Mouse (Mus musculus) megakaryocyte, embryonic 14.5 days (primary cell): ENCODE results near the gene Sel1l3. TPM values are rescaled to one million over a fixed set of nuclear protein-coding genes. Genes with fewer than 3 reads are reported as not detected.

Source experiments
- H3K27me3 ChIP-seq: replicated peaks from 2 replicates; pipeline ENCODE3; 2012; ENCODE audit warnings: inconsistent platforms
- H3K36me3 ChIP-seq: replicated peaks from 2 replicates; pipeline ENCODE3; 2012; ENCODE audit warnings: low read length, inconsistent platforms, mixed read lengths
- H3K4me1 ChIP-seq: 2 replicates; pipeline ENCODE4 v1.6.1; 2012; ENCODE audit warnings: inconsistent platforms
- H3K4me3 ChIP-seq: replicated peaks from 2 replicates; pipeline ENCODE3; 2012; ENCODE audit warnings: moderate library complexity, mild to moderate bottlenecking, inconsistent platforms
- H3K9me3 ChIP-seq: 2 replicates; pipeline ENCODE4 v1.6.1; 2012; ENCODE audit warnings: inconsistent platforms
- FLI1 ChIP-seq: IDR thresholded peaks from 2 replicates; pipeline ENCODE4 v1.6.1; 2012; ENCODE audit warnings: low read length, inconsistent platforms, mixed read lengths
- GATA1 ChIP-seq: IDR thresholded peaks from 3 replicates; pipeline ENCODE4 v1.6.1; 2012; ENCODE audit warnings: mixed read lengths, low read length, inconsistent platforms, borderline replicate concordance
- polyA plus RNA-seq: library from polyadenylated mRNA; stranded (reverse); fragments of >175 nt; gene quantifications from 2 replicates; pipeline ENCODE4 v1.2.3, GENCODE M21; 2012; ENCODE audit warnings: low replicate concordance; ENCODE audit not compliant: insufficient read depth

The Sel1l3 gene
- polyA plus RNA-seq, 1 experiment, result 0.08 TPM

DNA sequence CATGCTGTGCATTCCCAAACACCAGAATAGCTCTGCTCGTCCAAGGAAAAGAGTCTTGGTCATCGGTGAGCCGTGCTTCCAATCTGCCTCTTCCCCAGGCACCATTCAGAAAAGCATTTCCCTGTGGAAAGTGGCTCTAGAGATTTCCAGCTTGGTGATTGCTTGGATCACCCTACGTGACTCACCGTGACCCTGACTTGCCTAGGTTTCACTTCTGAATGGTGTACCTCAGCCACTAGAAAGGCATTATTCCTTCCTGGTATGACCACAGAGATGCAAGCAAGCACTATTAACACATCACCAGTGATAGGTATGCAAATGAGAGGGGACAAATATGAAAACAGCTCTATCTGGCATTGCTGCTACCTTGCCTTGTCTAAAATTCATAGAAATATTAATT, 28.2 kb upstream of the Sel1l3 start:
- H3K9me3 ChIP-seq, result no peaks in the 10 kb centered on the region
- no peak overlapping the region for H3K4me3 ChIP-seq
- TF ChIP-seq FLI1 (no peak), GATA1 (no peak)
- H3K27me3 ChIP-seq, result peaks cover 22% of the 10 kb centered on the region
- no peaks in the 10 kb centered on the region for H3K36me3 ChIP-seq
- no peaks in the 10 kb centered on the region for H3K4me1 ChIP-seq

GRCm38 (mm10) chr5:53241109-53241508, 27.4 kb upstream of the Sel1l3 start:
- H3K4me1 ChIP-seq, result no peaks in the 10 kb centered on the region
- no peak overlapping the region for H3K4me3 ChIP-seq
- H3K36me3 ChIP-seq, result no peaks in the 10 kb centered on the region
- H3K27me3 ChIP-seq, result peaks cover 22% of the 10 kb centered on the region
- TF ChIP-seq GATA1, result no peak
- no peak for TF ChIP-seq FLI1
- H3K9me3 ChIP-seq, result no peaks in the 10 kb centered on the region

DNA sequence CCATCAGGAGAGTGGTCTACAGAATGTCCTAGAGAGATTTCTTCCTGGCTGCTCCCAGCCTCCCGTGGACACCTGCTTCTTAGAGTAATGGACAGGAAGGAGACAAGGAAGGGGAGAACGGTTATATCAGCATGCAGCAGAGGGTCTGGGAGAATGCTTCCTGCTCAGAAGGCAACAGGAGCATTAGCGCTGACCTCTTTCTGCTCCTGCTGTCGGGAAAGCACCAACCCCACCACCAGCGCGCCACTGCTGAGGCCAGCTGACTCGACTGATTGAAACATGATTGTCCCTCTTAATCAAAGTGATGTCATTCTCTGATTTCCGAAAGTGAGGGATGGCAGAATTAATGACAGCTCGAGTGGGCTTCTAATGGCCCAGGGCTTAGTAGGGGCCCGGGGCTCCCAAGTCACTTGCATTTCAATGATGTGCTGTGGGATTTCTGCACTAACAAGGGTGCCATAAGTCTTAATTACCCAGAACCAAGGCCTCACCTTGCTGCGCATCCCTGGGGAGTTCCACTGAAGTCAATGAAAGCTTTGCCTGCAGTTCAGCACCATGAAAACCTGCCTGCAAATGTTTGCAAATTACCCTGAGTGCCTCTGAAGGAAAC, 26.2 kb upstream of the Sel1l3 start:
- H3K9me3 ChIP-seq, result no peaks in the 10 kb centered on the region
- no peak overlapping the region for H3K4me3 ChIP-seq
- H3K4me1 ChIP-seq, result no peaks in the 10 kb centered on the region
- peaks cover 19% of the 10 kb centered on the region for H3K27me3 ChIP-seq
- no peaks in the 10 kb centered on the region for H3K36me3 ChIP-seq
- TF ChIP-seq FLI1, result no peak
- TF ChIP-seq GATA1, result no peak

DNA sequence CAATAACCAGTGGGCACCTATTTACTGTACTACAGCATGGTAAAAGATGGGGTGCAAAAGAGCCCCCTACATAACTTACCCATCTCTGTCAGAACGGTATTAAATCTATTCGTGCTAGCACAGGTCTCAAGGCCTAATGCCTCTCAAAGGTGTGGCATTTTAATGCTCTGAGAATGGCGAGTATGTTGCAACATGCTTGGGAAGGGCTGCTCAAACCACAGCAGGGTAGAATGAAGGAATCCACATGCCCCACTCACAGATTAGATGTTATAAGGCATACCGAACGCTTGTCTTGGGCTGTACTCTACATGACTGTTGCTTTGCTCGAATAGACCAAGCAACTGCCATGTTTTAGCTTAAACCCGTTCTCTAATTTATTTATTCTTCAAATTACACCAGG, 25.5 kb upstream of the Sel1l3 start:
- Histone ChIP-seq H3K9me3 (no peaks in the 10 kb centered on the region), H3K27me3 (peaks cover 19% of the 10 kb centered on the region), H3K4me1 (no peaks in the 10 kb centered on the region), H3K4me3 (no peak overlapping the region), H3K36me3 (no peaks in the 10 kb centered on the region)
- no peak for TF ChIP-seq FLI1
- no peak for TF ChIP-seq GATA1

- Histone ChIP-seq H3K9me3 (no peaks in the 10 kb centered on the region), H3K36me3 (no peaks in the 10 kb centered on the region), H3K4me1 (no peaks in the 10 kb centered on the region), H3K27me3 (peaks cover 16% of the 10 kb centered on the region), H3K4me3 (no peak overlapping the region)
- TF ChIP-seq GATA1 (no peak), FLI1 (no peak)
Observed at GRCm38 (mm10) chr5:53238761-53239160, 25.0 kb upstream of the Sel1l3 start.

DNA sequence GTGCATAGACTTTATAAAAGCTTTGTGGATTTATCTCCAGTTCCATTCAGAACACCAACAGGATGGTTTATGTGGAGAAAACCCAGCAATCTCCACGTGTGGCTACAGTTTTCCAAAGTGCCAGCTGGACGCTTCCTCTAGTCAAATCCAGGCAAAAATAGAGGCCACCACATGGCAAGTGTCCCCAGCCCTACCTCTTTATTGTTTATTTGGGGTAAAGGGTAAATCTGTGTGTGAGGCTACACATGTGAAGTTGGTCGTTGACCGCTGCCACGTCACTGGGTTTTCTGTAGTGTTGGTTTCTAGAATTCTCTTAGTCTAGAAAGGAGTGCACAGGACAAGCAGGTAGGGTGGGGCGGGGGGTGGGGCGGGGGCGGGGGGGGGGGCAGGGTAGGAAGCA, 23.0 kb upstream of the Sel1l3 start:
- Histone ChIP-seq H3K4me3 (no peak overlapping the region), H3K4me1 (no peaks in the 10 kb centered on the region), H3K27me3 (peaks cover 16% of the 10 kb centered on the region), H3K9me3 (no peaks in the 10 kb centered on the region), H3K36me3 (no peaks in the 10 kb centered on the region)
- no peak for TF ChIP-seq GATA1
- no peak for TF ChIP-seq FLI1

DNA sequence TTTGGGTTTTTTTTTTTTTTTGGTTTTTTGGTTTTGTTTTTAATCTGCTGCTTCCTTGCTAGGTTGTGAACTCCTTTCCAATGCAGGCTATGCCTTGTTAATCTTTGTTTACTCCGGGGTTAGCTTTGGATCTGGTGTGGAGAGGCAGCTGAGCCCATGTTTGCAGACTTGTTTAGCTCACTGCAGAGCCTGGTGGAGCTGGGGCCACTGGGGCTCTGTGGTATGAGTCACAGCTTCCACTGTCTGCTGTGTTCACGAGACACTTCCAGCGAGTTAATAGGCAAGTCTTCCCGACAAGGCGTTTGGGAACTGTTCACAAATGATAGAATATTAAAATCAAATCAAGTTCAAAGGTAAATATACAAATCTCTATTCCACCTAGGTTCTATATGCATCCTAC, 22.4 kb upstream of the Sel1l3 start:
- H3K9me3 ChIP-seq, result no peaks in the 10 kb centered on the region
- TF ChIP-seq GATA1 (no peak), FLI1 (no peak)
- H3K4me3 ChIP-seq, result no peak overlapping the region
- H3K36me3 ChIP-seq, result no peaks in the 10 kb centered on the region
- peaks cover 17% of the 10 kb centered on the region for H3K27me3 ChIP-seq
- H3K4me1 ChIP-seq, result no peaks in the 10 kb centered on the region

DNA sequence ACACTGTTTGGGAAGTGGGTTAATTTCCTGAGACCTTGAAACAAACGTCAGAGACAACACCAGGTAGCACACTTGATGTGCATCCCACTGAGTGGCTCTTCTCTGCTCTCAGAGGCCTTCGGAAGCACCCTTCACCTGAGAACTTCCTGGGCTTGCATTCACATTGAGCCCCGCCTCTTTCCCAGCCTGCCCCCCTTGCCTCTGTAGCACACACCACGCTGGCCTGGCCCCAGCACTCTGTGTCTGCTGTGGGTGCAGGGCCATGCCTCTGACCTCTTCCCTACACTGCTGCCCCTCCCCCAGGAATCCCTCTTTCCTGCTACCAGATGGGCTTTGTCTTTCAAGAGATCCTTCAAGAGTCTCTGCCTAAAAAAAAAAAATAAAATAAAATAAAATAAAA, 21.8 kb upstream of the Sel1l3 start:
- Histone ChIP-seq H3K9me3 (no peaks in the 10 kb centered on the region), H3K36me3 (no peaks in the 10 kb centered on the region), H3K4me1 (no peaks in the 10 kb centered on the region), H3K4me3 (no peak overlapping the region), H3K27me3 (peaks cover 19% of the 10 kb centered on the region)
- TF ChIP-seq GATA1 (no peak), FLI1 (no peak)

DNA sequence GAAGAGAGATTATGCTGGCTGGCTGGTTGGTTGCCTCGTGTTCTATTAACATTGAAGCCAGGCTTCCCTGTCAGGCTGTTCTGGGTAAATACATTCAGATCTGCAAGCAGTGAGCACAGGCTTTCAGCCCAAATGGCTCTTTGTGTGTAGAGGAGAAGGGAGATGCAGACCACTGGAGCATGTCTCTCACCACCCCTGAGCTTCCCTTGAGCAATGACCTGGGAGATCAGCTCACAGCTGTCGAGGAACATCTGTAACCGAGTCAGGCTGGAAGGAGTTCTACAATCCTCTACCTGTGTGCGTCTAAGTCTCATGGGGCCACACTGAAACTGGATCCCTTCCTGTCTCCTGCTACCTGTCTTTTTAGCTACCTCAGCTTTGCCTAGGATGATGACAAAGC, 16.8 kb upstream of the Sel1l3 start:
- Histone ChIP-seq H3K36me3 (no peaks in the 10 kb centered on the region), H3K4me1 (no peaks in the 10 kb centered on the region), H3K27me3 (peaks cover 15% of the 10 kb centered on the region), H3K9me3 (no peaks in the 10 kb centered on the region), H3K4me3 (no peak overlapping the region)
- TF ChIP-seq FLI1, result no peak
- TF ChIP-seq GATA1, result no peak

- H3K9me3 ChIP-seq, result no peaks in the 10 kb centered on the region
- H3K4me1 ChIP-seq, result no peaks in the 10 kb centered on the region
- peaks cover 12% of the 10 kb centered on the region for H3K27me3 ChIP-seq
- no peak overlapping the region for H3K4me3 ChIP-seq
- TF ChIP-seq GATA1 (no peak), FLI1 (no peak)
- no peaks in the 10 kb centered on the region for H3K36me3 ChIP-seq
Observed at GRCm38 (mm10) chr5:53225434-53225833, 11.7 kb upstream of the Sel1l3 start.

DNA sequence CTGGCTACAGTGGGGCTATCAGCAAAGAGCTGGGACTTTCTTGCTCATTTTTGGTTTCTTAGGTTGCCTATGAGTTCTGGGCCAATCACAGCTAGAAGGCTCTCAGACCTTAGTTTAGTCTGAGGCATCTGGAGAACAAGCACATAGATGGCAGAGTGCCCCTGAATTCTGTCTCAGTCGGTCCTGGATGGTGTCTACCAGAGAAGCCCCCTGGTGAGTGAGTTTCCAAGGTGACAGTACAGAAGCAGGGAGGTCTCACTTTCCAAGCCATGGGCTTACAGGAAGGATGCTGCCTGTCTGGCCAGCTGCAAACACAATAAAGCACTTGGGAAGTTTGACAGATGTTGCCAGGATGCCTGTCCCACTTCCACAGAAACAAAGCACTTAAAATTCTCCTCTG, 1.1 kb upstream of the Sel1l3 start:
- H3K27me3 ChIP-seq, result peaks cover 89% of the 10 kb centered on the region
- TF ChIP-seq GATA1 (no peak), FLI1 (no peak)
- H3K4me3 ChIP-seq, result no peak overlapping the region
- peaks cover 26% of the 10 kb centered on the region for H3K4me1 ChIP-seq
- peaks cover 11% of the 10 kb centered on the region for H3K9me3 ChIP-seq
- H3K36me3 ChIP-seq, result no peaks in the 10 kb centered on the region
